Mouse (Mus musculus) ES-Bruce4 (cell line): ENCODE data around the gene Lag3.

Experiments used
- CTCF ChIP-seq: IDR thresholded peaks from one replicate; pipeline ENCODE4 v1.8.1; 2011; ENCODE audit warnings: low read depth, low read length
- EP300 ChIP-seq: IDR thresholded peaks from 2 replicates; pipeline ENCODE4 v1.6.1; 2011; ENCODE audit warnings: low read depth, low read length; ENCODE audit not compliant: insufficient read depth
- POLR2A ChIP-seq: IDR thresholded peaks from one replicate; pipeline ENCODE4 v1.8.1; 2011; ENCODE audit warnings: low read length; ENCODE audit not compliant: insufficient read depth

DNA sequence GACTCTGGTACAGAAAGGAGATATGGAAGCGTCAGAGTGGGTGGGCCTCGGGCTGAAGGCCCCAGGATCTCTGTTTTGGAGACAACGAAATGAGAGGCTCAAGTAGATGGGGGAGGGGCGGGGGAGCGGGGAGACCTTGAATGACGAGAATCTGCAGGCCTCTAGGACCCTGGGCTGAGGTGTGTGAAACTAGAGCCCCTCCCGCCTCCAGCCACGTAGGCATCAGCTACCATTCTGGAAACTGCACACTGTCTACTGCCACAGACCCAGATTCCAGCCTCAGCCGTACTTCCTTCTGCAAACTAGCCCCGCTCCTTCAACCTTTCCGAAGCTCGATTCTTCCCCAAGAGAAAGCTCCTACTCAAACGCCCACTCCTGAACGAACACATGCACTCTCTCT, 55.2 kb downstream of the Lag3 start:
- TF ChIP-seq CTCF: no peak
- no peak for TF ChIP-seq POLR2A
- no peak for TF ChIP-seq EP300
